Mouse (Mus musculus) left cerebral cortex, adult 18-20 months (tissue): Measurements from ENCODE around the gene Ndufs4. TPM values are rescaled to one million over a fixed set of nuclear protein-coding genes. Genes with fewer than 3 reads are reported as not detected.
"Not testable (repeated sequence)": the region's sequence is repeated elsewhere in the genome, so short reads cannot be mapped to it uniquely, and the experiment has no call there.

Experiments used
- DNase-seq, 2 experiments: peaks; one replicate each; pipeline ENCODE4 v3.0.0; 2021 to 2022; ENCODE audit warnings: low spot score in 2 of 2, mixed read lengths in 1 of 2
- total RNA-seq, 2 experiments: library from RNA; stranded (reverse); gene quantifications; 2 replicates each; pipeline ENCODE4 v1.2.3; 2021

The Ndufs4 gene
- total RNA-seq, 2 experiments from 2014 or later: 152 to 168 TPM

- DNase-seq: no peak
These were observed 43.7 kb downstream of the Ndufs4 start for GRCm38 (mm10) chr13:114344220-114344973.

- DNase-seq: no peak
These were observed 45.1 kb downstream of the Ndufs4 start for GRCm38 (mm10) chr13:114343001-114343400.

- DNase-seq: no peak
These were observed 68.1 kb downstream of the Ndufs4 start for GRCm38 (mm10) chr13:114319835-114320389.

- DNase-seq: no peak
These were observed 68.9 kb downstream of the Ndufs4 start for GRCm38 (mm10) chr13:114319136-114319535.

- DNase-seq: no peak
These were observed 72.7 kb downstream of the Ndufs4 start for GRCm38 (mm10) chr13:114315374-114315773.

- no peak for DNase-seq
These were observed 73.1 kb downstream of the Ndufs4 start for GRCm38 (mm10) chr13:114314953-114315352.

- DNase-seq: no peak
These were observed 77.5 kb downstream of the Ndufs4 start for GRCm38 (mm10) chr13:114310591-114310990.

GRCm38 (mm10) chr13:114304684-114305083, 83.4 kb downstream of the Ndufs4 start:
- peak in 1 of 2 experiments; percentile 20 for DNase-seq

- no peak for DNase-seq
These were observed 84.4 kb downstream of the Ndufs4 start for GRCm38 (mm10) chr13:114303466-114304175.

- DNase-seq: no peak
These were observed 90.3 kb downstream of the Ndufs4 start for GRCm38 (mm10) chr13:114297761-114298160.

GRCm38 (mm10) chr13:114296556-114296955, 91.5 kb downstream of the Ndufs4 start:
- no peak for DNase-seq

GRCm38 (mm10) chr13:114289411-114289810, 98.6 kb downstream of the Ndufs4 start:
- no peak for DNase-seq

GRCm38 (mm10) chr13:114288511-114288910, 99.5 kb downstream of the Ndufs4 start:
- no peak for DNase-seq

GRCm38 (mm10) chr13:114278690-114279089, 109.4 kb downstream of the Ndufs4 start:
- DNase-seq: not testable (repeated sequence)

- DNase-seq: no peak
These were observed 110.8 kb downstream of the Ndufs4 start for GRCm38 (mm10) chr13:114277277-114277676.

GRCm38 (mm10) chr13:114271410-114272105, 116.5 kb downstream of the Ndufs4 start:
- DNase-seq: no peak

- DNase-seq: no peak
These were observed 120.3 kb downstream of the Ndufs4 start for GRCm38 (mm10) chr13:114267741-114268140.

GRCm38 (mm10) chr13:114260486-114261205, 127.4 kb downstream of the Ndufs4 start:
- DNase-seq: no peak

- no peak for DNase-seq
These were observed 133.4 kb downstream of the Ndufs4 start for GRCm38 (mm10) chr13:114254697-114255096.
